Mouse (Mus musculus) stomach, embryonic 14.5 days (tissue): Measurements from ENCODE around the gene Bcl2l14. TPM values are rescaled to one million over a fixed set of nuclear protein-coding genes. Genes with fewer than 3 reads are reported as not detected.

Experiments
- polyA plus RNA-seq: library from polyadenylated mRNA; unstranded; fragments of >200 nt; fragmentation: Nextera tagmentation; extraction: Ambion mirVana; gene quantifications from 2 replicates; pipeline ENCODE4 v1.2.1, GENCODE M21; 2014

The Bcl2l14 gene
- polyA plus RNA-seq, 1 experiment from 2014 or later = 12.3 TPM

Other genes starting within 250 kb of the Bcl2l14 start
- gene Lrp6, start 170.6 kb downstream of the Bcl2l14 start, polyA plus RNA-seq = 39.6 and 41.3 TPM in 2 replicates
- gene Mansc1, start 236.2 kb downstream of the Bcl2l14 start, polyA plus RNA-seq = 9.6 and 10.4 TPM in 2 replicates
- gene Borcs5, start 243.2 kb downstream of the Bcl2l14 start, polyA plus RNA-seq = 18.4 and 21.1 TPM in 2 replicates